Mouse (Mus musculus) layer of hippocampus, adult 8-10 months (tissue): ENCODE data around the gene Tmem117. TPM values are rescaled to one million over a fixed set of nuclear protein-coding genes. Genes with fewer than 3 reads are reported as not detected.
A peak's percentile ranks its signal among the peaks of the same experiment; 100 is the strongest.

Experiments
- DNase-seq, 2 experiments: peaks; one replicate each; pipeline ENCODE4 v3.0.0; 2022; ENCODE audit warnings: low spot score in 2 of 2
- total RNA-seq, 4 experiments: library from RNA; stranded (reverse); gene quantifications; 2 replicates each; pipeline ENCODE4 v1.2.4; 2022

The Tmem117 gene
- total RNA-seq, 4 experiments from 2014 or later = 7.0 to 9.8 (median 7.7) TPM

- no peak for DNase-seq
Observed at GRCm38 (mm10) chr15:94770832-94771578, 142.0 kb downstream of the Tmem117 start.

DNA sequence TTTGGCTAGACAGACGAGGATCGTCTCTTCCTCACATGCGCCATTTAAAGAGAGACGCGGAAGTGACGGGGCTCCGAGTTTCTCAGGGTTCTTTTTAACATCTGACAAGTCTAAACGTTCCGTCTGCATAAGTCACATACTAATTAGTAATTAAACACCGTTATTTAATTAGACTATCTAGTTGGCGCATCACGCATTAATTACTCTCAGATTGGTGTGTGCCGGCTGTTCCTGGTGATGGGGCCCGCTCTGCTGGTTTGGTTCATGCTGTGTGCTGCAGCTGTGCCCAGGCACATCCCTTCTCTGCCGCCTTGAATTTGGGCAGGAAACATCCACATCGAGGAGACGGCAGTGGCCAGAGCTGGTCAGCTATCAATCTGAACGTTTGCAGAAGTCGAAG is 142.7 kb downstream of the Tmem117 start:
- no peak for DNase-seq

GRCm38 (mm10) chr15:94776119-94777069 is 147.4 kb downstream of the Tmem117 start:
- DNase-seq = no peak

DNA sequence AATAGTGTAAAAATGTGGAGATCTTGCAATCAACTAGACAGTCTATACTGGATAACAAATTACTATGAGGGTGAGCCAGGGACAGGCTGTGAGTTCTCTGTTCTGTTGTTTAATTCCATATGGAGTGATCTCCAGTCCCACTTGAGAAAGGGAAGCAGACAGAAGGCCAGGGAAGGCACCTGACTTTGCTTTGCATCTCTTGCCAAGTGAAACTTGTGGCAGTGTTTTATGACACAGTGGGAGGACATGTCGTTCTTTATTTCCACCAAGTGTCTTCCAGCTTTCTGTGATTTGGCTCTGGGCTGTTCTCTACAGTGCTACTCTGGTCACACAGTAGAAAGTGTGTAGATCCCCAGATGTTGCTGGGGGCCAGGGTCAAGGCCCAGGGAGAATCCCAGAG is 152.5 kb downstream of the Tmem117 start:
- peak; percentile 31 for DNase-seq

GRCm38 (mm10) chr15:94793455-94793854 is 164.4 kb downstream of the Tmem117 start:
- no peak for DNase-seq

- no peak for DNase-seq
Observed at GRCm38 (mm10) chr15:94795484-94795883, 166.5 kb downstream of the Tmem117 start.

GRCm38 (mm10) chr15:94798236-94798635 is 169.2 kb downstream of the Tmem117 start:
- DNase-seq = no peak

GRCm38 (mm10) chr15:94801462-94801861 is 172.4 kb downstream of the Tmem117 start:
- no peak for DNase-seq

DNA sequence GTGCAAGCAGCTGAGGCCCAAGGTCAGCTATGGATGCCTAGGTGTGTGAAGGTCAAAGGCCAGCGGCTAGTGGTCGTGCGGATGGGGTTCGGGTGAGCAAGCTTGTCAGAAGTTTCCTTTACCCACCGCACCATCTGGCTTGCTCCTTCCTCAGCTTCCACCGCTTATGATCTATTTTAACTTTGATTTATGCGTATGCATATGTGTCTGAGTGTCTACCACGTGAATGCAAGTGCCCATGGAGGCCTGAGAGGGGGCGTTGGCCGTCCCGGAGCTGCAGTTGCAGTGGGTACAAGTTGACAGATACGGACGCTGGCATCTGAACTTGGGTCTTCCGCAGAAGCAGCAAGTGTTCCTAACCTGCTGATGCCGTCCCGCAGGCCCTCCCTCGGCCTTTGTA is 173.8 kb downstream of the Tmem117 start:
- DNase-seq = no peak

GRCm38 (mm10) chr15:94803624-94804342 is 174.8 kb downstream of the Tmem117 start:
- DNase-seq = no peak

GRCm38 (mm10) chr15:94806005-94806404 is 177.0 kb downstream of the Tmem117 start:
- no peak for DNase-seq

DNA sequence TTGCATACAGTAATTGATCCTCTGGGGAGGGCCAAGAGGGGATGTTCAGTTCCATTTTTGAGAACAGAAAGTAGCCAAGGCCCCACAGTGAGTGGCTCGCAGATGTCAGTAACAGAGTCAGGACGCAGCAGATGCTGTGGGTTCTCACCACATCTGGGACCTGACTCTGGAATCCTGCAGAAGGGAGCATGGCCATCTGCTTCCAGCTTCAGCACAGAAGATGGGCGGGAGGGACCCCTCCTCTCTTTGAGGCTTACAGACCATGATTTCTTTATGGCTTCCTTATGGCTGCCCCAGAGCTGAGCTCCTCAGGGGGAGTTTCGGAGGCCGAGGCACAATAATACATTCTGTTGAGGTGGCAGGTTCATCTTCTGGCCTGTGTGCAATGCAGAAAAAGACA is 182.5 kb downstream of the Tmem117 start:
- DNase-seq = no peak

DNA sequence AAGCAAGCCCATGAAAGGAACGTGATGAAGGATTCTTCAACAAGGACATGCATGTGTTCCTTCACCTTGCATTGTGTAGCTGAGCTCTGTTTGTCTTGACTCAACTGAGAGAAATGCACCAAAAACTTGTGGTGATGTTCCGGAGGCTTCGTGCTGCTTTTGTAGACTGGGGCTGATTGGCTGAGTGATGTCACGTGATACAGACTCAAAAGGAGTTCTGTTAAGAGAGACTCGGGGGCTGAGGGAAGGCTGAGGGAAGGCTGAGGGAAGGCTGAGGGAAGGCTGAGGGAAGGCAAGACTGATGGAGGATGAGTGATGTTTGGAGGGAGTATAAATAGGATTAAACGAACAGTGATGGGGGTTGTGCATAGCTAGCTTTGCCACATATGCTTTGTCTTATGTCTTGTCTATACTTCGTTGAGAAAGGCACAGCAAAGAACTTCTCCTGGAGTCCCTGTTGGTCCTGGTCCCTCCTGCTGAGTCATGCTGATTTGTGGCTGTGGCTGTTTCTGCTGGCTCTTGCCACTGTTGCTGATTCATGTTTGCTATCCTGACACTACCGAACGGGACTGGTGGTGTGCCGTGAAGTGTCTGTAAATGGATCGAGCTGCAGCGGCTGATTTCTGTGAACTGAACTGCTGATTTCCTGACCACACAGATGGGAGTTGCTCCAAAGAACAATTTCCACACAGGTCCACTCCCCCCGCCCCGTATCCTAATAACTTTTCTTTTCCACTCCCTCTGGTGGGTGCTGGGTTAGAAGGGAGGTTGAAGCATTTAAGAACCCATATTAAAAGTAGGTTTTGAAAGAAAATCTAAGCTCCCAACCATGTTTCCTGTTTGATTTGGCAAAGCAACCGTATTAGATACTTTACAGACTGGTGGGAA is 185.4 kb downstream of the Tmem117 start:
- DNase-seq = no peak

GRCm38 (mm10) chr15:94835634-94836033 is 206.6 kb downstream of the Tmem117 start:
- no peak for DNase-seq

DNA sequence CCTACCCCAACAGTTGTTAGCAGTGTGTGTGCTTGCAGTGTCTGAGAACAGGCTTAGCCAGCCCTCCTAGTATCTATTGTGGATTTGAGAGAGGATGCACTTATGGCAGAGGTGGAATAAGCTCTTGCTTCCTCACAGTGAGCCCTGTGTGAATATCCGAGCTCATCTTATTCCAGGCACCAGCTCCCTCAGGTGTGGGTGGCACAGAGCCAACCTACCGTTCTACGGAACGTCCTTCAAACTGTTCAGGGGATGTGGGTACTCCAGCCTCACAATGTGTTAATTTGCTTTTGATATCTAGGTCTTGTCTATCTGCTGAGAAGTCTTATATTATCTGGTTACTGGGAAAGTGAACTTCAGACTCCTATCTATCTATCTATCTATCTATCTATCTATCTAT is 209.6 kb downstream of the Tmem117 start:
- no peak for DNase-seq

GRCm38 (mm10) chr15:94847501-94847900 is 218.5 kb downstream of the Tmem117 start:
- no peak for DNase-seq

DNA sequence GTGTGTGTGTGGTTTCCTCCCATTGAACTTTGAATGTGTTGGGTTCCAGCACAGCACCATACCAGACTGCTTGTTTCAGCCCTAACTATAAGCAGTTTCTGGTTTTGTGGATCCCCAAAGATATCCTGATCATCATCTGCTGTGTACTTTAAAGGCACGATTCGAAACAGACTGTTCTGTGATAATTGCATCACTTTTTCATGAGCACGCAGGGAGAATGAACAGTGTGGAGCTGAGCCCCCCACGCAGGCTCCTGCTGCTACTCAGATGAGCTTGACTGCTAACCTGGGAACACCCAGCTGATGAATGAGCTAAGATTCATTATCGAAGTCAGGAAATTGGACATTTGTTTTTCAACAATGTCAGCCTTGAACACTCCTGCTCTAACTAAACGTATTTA is 230.6 kb downstream of the Tmem117 start:
- DNase-seq = peak; percentile 65 to 78

GRCm38 (mm10) chr15:94861173-94861572 is 232.1 kb downstream of the Tmem117 start:
- no peak for DNase-seq

GRCm38 (mm10) chr15:94864134-94864533 is 235.1 kb downstream of the Tmem117 start:
- no peak for DNase-seq

DNA sequence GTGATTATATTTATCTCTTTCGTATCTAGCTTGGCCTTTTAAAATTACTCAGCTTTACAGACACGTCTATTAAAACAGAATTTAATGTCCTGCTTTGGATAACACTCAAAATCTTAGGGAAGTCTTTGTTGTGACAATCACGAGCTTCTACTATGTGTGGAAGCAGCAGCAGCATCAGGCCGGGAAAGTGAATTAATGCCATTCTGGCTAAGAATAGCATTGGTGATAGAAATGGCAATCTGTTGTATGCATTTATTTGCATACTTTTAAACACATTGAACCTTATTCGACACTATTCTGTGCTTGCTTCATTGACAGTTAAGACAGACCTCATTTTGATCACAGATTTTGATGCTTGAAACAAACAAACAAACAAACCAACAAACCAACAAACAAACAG is 239.3 kb downstream of the Tmem117 start:
- DNase-seq = no peak

DNA sequence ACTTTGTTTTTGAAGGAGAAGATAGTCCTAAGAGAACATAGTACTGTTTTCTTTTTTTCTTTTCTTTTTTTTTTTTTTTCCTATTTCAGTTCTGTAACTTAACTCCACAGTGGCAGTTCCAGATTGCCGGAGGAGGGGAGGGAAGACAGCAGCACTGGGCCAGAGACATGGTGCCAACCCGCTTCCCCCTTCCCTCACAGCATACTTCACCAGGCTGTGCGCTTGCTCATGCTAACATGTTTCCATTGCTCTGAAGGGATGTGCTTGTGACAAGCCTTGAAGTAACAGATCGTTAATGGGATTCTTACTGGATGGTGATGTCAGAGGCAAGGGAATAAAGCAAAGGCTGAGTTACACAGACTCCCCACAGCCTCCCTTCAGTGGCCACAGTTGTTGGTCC is 256.0 kb downstream of the Tmem117 start:
- peak; percentile 23 to 38 for DNase-seq
